Mouse (Mus musculus): Measurements from ENCODE around the gene Nol12. TPM values are rescaled to one million over a fixed set of nuclear protein-coding genes. Genes with fewer than 3 reads are reported as not detected.

Gene Nol12
- polyA plus RNA-seq, 1 experiment from 2014 or later: 63.2 TPM

DNA sequence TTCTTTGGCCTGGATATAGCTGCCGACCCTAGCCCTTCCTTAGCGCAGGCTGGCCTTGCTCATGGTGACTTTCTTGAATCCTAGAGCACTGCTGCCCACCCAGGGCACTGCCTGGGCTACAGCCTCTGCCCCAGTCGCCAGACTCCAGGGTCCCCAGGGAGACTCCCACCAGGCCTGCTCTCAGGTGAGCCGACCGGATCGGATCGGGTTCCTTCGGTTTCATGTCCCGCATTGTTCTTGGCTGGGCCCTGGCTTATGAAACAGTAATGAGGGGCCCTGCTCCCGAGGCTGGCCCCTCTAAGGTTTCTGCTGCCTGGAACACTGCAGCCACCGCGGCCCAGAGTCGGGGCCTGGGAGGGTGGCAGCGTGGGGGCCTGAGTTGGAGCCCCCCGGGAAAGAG lies 22.3 kb downstream of the Nol12 start:
- no peak for ATAC-seq (ENCODE audit: low FRiP score)
- H3K4me1 ChIP-seq: no peaks in the 10 kb centered on the region
- no peak overlapping the region for H3K9ac ChIP-seq (replicated peaks)
- no peak overlapping the region for H3K27ac ChIP-seq (replicated peaks)
- no peak overlapping the region for H3K4me2 ChIP-seq
- peaks cover 45% of the 10 kb centered on the region for H3K36me3 ChIP-seq
- H3K4me3 ChIP-seq (replicated peaks): no peak overlapping the region
- H3K9me3 ChIP-seq (replicated peaks): no peaks in the 10 kb centered on the region
- WGBS: 78% methylated on average over 15 of the region's 15 CpGs
- H3K27me3 ChIP-seq (replicated peaks): no peaks in the 10 kb centered on the region

DNA sequence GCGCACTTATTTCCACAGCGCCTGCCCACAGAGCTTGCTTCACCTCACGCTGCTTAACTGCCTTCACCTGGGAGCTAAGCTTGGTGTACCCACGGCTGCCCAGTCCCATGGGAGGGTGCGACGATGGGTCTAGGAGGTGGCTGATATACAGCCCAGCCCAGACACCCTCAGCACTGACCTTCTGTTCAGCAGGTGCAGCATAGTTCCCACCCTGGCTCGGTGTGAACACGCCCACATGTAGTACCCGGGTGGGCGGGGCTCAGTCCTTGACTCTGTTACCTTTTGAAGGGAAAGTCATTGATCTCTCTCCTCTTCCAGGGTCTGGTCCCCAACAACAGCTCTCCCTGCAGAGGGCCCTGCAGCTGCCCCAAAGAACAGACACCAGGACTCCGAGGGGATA lies 24.8 kb downstream of the Nol12 start:
- Histone ChIP-seq H3K27me3 (replicated peaks) (no peaks in the 10 kb centered on the region), H3K4me2 (no peak overlapping the region), H3K9ac (replicated peaks) (no peak overlapping the region), H3K9me3 (replicated peaks) (no peaks in the 10 kb centered on the region), H3K36me3 (peaks cover 41% of the 10 kb centered on the region), H3K27ac (replicated peaks) (no peak overlapping the region), H3K4me1 (peaks cover 3% of the 10 kb centered on the region; the same call in 1 of the 2 replicates), H3K4me3 (replicated peaks) (no peak overlapping the region)
- ATAC-seq (ENCODE audit: low FRiP score): no peak
- WGBS: 90% methylated on average over 11 of the region's 11 CpGs

DNA sequence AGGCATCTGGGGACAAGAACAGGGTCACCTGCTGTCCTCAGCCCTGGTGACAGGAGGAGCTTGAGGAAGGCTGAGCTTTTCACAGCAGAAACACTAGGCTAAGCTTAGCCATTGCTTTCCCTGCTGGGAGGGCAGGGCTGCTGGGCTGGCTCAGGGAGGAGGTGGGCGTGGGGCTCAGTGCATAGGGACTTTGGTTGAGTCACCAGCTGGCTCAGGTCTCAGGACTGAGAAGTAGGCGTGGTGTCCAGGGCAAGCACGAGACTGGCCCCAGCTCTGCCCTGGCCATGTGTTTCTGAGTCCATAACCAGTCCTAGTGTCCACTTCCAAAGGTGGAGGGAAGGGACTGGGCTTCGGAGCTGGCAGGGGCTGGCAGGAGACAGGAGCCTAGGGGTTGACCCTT lies 25.4 kb downstream of the Nol12 start:
- H3K9me3 ChIP-seq (replicated peaks): no peaks in the 10 kb centered on the region
- no peak for ATAC-seq (ENCODE audit: low FRiP score)
- WGBS: 87% methylated on average over 4 of the region's 4 CpGs

DNA sequence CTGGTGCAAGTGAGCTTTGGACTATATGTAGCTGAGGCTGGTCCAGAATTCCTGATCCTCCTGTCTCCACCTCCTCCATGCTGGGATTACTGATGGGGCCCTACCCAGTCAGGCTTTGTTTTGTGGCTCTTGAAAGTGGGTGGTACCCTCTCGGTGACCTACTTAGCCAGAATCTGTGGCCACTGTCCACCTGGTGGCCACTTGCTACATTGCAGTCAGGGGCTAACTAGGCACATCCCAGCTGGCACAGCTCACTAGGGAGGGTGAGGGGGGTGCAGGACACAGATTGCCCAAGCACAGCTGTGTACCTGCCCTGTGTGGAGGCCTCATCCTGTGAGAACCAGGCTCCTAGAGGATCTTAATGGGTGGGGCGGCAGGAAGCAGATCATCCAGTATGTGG lies 28.2 kb downstream of the Nol12 start:
- H3K36me3 ChIP-seq: peaks cover 60% of the 10 kb centered on the region
- no peak for ATAC-seq (ENCODE audit: low FRiP score)

More for the DNA sequence above, 25.4 kb downstream of the Nol12 start:
- Histone ChIP-seq H3K27ac (replicated peaks) (no peak overlapping the region), H3K27me3 (replicated peaks) (no peaks in the 10 kb centered on the region), H3K4me1 (peaks cover 3% of the 10 kb centered on the region; the same call in 1 of the 2 replicates), H3K4me2 (no peak overlapping the region), H3K9ac (replicated peaks) (no peak overlapping the region), H3K4me3 (replicated peaks) (no peak overlapping the region), H3K36me3 (peaks cover 40% of the 10 kb centered on the region)

DNA sequence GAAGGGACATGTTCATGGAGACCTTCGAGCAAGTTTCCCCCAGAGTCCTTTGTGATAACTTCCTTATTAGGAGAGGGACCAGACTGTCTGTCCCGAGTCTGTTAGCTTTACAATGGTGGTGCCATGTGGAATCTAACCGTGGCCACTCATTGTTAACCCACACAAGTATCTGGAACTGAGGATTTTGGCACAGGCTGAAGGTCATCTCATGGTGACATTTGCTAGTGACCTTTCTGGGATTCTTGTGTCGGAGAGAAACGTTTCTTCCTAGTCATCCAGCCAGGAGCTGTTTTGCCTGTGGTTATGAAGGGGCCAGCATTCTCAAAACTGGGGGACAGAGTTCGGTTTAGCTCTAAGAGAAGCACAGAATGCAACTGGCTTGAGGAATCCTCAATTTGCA lies 36.9 kb downstream of the Nol12 start:
- H3K36me3 ChIP-seq: peaks cover 31% of the 10 kb centered on the region
- ATAC-seq (ENCODE audit: low FRiP score): no peak
- H3K27ac ChIP-seq (replicated peaks): no peak overlapping the region
- no peak overlapping the region for H3K9ac ChIP-seq (replicated peaks)
- H3K27me3 ChIP-seq (replicated peaks): no peaks in the 10 kb centered on the region
- no peak overlapping the region for H3K4me2 ChIP-seq
- WGBS: 81% methylated on average over 6 of the region's 6 CpGs
- no peaks in the 10 kb centered on the region for H3K4me1 ChIP-seq
- no peak overlapping the region for H3K4me3 ChIP-seq (replicated peaks)
- no peaks in the 10 kb centered on the region for H3K9me3 ChIP-seq (replicated peaks)

More for the DNA sequence above, 28.2 kb downstream of the Nol12 start:
- H3K9ac ChIP-seq (replicated peaks): no peak overlapping the region
- H3K4me2 ChIP-seq: no peak overlapping the region
- no peak overlapping the region for H3K27ac ChIP-seq (replicated peaks)
- no peaks in the 10 kb centered on the region for H3K27me3 ChIP-seq (replicated peaks)
- WGBS: 41% methylated on average over 2 of the region's 2 CpGs
- H3K4me1 ChIP-seq: peaks cover 3% of the 10 kb centered on the region; the same call in 1 of the 2 replicates
- H3K4me3 ChIP-seq (replicated peaks): no peak overlapping the region
- no peaks in the 10 kb centered on the region for H3K9me3 ChIP-seq (replicated peaks)

DNA sequence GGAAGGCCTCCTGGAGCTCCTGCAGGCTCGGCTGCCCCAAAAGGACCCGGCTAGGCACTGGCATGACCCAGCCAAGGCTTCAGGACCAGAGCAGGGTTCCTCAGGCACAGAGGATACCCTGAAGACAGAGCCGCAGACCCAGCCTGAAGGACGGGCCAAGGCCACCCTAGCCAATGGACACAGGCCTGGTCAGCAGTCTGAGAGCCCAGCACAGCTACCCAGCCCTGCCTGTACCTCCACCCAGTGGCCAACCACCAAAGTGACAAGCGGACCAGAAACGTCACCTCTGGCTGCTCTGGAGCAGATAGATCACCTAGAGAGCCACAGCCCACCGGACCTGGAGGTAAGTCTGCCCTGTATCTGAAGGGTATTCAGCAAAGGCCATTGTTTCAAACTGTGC lies 39.2 kb downstream of the Nol12 start:
- H3K4me1 ChIP-seq: peaks cover 6% of the 10 kb centered on the region
- 79% methylated on average over 7 of the region's 7 CpGs for WGBS
- H3K9ac ChIP-seq (replicated peaks): no peak overlapping the region
- H3K27ac ChIP-seq (replicated peaks): no peak overlapping the region
- H3K27me3 ChIP-seq (replicated peaks): no peaks in the 10 kb centered on the region
- H3K4me2 ChIP-seq: no peak overlapping the region
- H3K36me3 ChIP-seq: peaks cover 10% of the 10 kb centered on the region; the same call in 1 of the 2 replicates
- ATAC-seq (ENCODE audit: low FRiP score): no peak
- no peak overlapping the region for H3K4me3 ChIP-seq (replicated peaks)
- no peaks in the 10 kb centered on the region for H3K9me3 ChIP-seq (replicated peaks)

DNA sequence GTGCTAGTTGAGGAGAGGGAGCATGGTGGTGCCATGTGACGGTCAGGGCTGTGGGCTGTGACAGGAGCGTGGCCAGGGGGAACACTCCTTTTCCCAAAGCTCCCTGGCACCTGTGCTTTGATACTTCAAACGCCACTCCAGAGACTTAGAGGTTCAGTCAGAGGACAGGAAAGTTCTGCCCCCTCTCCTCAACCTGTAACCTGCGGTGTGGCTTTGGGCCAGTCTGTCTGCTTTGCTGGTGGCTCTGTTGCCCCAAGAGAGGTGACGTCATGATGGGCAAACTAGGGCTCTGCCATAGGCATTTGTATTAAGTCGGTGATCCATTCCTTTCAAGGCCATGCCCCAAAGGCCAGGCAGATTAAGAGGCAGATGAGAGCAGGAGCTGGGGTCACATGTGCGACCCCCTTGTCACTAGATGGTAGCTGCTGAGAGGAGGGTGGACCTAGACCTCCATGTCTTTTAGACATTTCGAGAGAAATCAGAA lies 43.0 kb downstream of the Nol12 start:
- Histone ChIP-seq H3K9ac (replicated peaks) (no peak overlapping the region), H3K27ac (replicated peaks) (no peak overlapping the region), H3K4me2 (no peak overlapping the region), H3K4me3 (replicated peaks) (no peak overlapping the region), H3K4me1 (peaks cover 17% of the 10 kb centered on the region), H3K9me3 (replicated peaks) (no peaks in the 10 kb centered on the region), H3K36me3 (peaks cover 3% of the 10 kb centered on the region; the same call in 1 of the 2 replicates), H3K27me3 (replicated peaks) (no peaks in the 10 kb centered on the region)
- ATAC-seq (ENCODE audit: low FRiP score): no peak
- WGBS: 96% methylated on average over 8 of the region's 8 CpGs

DNA sequence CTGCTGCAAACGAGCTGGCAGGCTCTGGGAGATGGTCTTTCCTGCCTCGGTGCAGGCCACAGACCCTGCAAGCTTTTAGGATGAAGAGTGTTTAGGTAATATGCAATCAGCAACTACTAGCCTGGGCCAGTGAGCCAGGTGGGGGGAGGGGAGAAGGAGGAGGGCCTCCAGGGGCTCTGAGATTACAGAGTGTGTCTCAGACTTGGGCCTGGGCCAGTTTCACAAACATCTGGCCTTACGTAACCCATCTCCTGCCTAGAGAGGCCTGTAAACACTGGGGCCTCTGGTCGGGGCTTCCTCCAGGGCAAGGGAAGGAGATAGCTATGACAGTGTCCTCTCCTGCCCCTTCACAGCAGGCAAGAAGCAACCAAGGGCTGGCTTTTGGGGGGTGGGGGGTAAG lies 44.1 kb downstream of the Nol12 start:
- H3K4me3 ChIP-seq (replicated peaks): no peak overlapping the region
- H3K36me3 ChIP-seq: peaks cover 3% of the 10 kb centered on the region; the same call in 1 of the 2 replicates
- 0 out of 2 replicates have a peak overlapping the region, but pooled peaks have one; percentile 18 for H3K27ac ChIP-seq (replicated peaks)
- ATAC-seq (ENCODE audit: low FRiP score): no peak
- no peaks in the 10 kb centered on the region for H3K9me3 ChIP-seq (replicated peaks)
- no peak overlapping the region for H3K9ac ChIP-seq (replicated peaks)
- 24% methylated on average over 4 of the region's 4 CpGs for WGBS
- peaks cover 29% of the 10 kb centered on the region for H3K4me1 ChIP-seq
- H3K27me3 ChIP-seq (replicated peaks): no peaks in the 10 kb centered on the region
- no peak overlapping the region for H3K4me2 ChIP-seq

DNA sequence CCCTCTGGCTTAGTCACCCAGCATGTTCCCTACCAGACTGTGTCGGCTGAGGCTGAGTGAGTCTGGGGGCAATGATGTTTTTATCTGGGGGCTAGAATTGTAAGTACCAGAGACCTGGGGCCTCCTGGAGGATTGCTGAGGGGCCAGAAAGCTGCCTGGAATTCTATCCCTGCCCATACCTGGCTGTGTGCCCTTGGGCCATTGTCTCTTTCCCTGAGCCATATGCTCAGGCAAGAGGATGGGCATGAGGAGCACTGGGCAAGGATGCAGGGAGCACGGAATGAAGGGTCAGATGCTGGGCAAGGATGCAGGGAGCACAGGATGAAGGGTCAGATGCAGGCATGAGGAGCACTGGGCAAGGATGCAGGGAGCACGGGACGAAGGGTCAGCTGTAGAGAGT lies 45.4 kb downstream of the Nol12 start:
- 86% methylated on average over 4 of the region's 4 CpGs for WGBS

DNA sequence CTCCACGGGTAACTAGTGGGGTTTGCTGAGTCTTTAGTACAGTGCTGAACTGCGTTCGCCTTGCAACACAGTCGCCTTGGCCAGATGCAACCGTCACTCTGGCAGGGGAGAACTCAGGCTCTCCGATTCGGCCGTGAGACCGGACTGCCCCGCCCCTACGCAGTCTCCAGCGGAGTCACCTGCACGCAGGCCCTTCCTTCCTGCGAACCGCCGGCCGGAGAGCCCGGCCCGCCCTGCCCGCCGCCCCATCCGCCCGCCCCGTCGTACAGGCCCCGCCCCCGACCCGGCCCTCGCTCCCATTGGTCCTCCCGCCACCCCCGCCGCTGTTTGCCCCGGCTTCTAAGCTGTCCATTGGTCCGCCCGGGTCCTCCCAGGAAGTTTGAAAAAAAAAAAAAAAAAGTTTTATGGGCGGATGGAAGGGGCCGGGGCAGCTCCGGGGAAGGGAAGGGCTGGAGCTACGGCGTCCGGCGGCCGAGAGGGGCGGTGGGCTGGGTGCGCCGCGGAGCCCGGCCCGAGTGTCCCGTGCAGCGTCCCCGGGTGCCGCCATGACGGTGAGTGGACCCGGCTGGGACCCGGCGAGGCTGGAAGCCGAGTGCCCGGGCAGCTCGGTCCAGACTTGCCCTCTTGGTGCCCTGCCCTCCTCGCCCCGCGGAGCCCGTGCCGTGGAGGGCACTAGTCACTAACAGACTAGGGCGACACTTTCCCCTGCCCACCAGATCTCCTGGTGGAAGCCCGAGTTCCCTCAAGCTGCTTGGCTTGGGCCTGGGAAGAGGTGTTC lies 48.1 kb downstream of the Nol12 start:
- peak overlapping the region; percentile 80 for H3K27ac ChIP-seq (replicated peaks)

More for the DNA sequence above, 45.4 kb downstream of the Nol12 start:
- peaks cover 35% of the 10 kb centered on the region for H3K4me1 ChIP-seq
- no peak overlapping the region for H3K4me2 ChIP-seq
- no peak overlapping the region for H3K9ac ChIP-seq (replicated peaks)
- ATAC-seq (ENCODE audit: low FRiP score): no peak
- H3K36me3 ChIP-seq: peaks cover 3% of the 10 kb centered on the region; the same call in 1 of the 2 replicates
- H3K4me3 ChIP-seq (replicated peaks): no peak overlapping the region
- no peak overlapping the region for H3K27ac ChIP-seq (replicated peaks)
- no peaks in the 10 kb centered on the region for H3K9me3 ChIP-seq (replicated peaks)
- H3K27me3 ChIP-seq (replicated peaks): no peaks in the 10 kb centered on the region

DNA sequence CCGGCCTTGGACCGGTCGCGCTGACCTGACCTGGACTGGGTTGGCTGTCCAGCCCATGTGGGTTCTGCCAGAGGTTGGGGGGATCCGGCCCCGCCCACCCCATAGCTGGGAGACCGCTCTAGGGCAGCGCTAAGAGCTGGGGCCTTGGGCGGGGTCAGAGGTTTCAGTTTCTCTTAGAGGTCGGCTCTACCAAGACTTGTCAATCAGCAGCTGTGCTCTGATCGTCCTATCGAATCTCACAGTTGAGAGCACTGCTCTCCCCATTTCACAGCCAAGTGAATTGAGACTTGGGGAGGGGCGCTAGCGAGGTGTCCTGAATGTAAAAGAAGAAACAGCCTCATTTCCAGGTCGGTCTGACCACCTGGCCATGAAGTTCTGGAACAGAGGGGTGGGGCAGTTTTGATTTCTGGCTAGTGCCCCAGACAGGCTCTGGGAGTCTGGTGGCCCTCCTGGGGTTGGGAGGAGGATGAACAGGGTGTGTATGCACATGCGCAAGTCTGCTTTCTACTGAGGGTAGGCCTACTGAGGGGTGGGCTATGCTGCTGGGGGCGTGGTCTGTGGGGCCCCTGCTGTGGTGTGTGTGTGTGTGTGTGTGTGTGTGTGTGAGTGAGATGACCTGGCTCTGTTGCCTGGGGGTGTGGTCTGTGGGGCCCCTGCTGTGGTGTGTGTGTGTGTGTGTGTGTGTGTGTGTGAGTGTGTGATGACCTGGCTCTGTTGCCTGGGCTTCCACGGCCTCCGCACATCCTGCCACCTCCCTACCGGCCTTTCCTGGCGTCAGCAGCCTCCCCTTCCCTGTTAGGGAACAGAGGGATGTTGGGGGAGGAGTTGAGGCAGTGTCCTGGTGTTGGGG lies 48.9 kb downstream of the Nol12 start:
- ATAC-seq (ENCODE audit: low FRiP score): peak; percentile 65
- H3K27me3 ChIP-seq (replicated peaks): no peaks in the 10 kb centered on the region
- WGBS: 1% methylated on average over 21 of the region's 21 CpGs
- peak overlapping the region; percentile 58 for H3K9ac ChIP-seq (replicated peaks)
- H3K36me3 ChIP-seq: no peaks in the 10 kb centered on the region; the same call in 1 of the 2 replicates
- H3K4me1 ChIP-seq: peaks cover 56% of the 10 kb centered on the region
- H3K4me3 ChIP-seq (replicated peaks): peak overlapping the region; percentile 54
- peak overlapping the region; percentile 82 for H3K4me2 ChIP-seq
- H3K9me3 ChIP-seq (replicated peaks): no peaks in the 10 kb centered on the region
- H3K27ac ChIP-seq (replicated peaks): peak overlapping the region; percentile 80

More for the DNA sequence above, 48.1 kb downstream of the Nol12 start:
- H3K4me1 ChIP-seq: peaks cover 51% of the 10 kb centered on the region
- H3K9me3 ChIP-seq (replicated peaks): no peaks in the 10 kb centered on the region
- H3K4me3 ChIP-seq (replicated peaks): peak overlapping the region; percentile 54
- H3K4me2 ChIP-seq: peak overlapping the region; percentile 82
- no peaks in the 10 kb centered on the region for H3K27me3 ChIP-seq (replicated peaks)
- under 1% methylated on average over 50 of the region's 67 CpGs for WGBS
- peak; percentile 72 for ATAC-seq (ENCODE audit: low FRiP score)
- peak overlapping the region; percentile 58 for H3K9ac ChIP-seq (replicated peaks)
- H3K36me3 ChIP-seq: no peaks in the 10 kb centered on the region; the same call in 1 of the 2 replicates

All from neural tube, embryonic 15.5 days (tissue).